ENCODE assay signal across 21 mouse cellular contexts in the genomic region with DNA sequence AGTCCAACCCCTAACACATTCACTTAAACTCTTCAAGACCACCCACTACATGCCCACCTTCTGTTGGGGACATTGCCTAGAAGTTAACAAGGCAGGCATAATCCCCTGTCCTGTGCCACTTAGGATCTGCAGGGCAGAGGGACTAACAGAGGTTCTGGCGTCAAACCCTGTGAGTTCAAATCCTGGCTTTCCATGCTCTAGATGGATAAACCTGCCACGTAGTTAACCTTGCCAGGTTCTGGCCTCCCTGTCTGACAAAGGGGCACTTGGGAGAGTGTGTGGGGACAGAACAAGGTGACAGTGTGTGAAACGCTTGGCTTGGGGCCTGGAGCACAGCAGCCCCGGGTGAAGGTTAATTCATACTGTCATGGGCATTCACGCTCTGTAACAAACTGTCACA. TPM values are rescaled to one million over a fixed set of nuclear protein-coding genes. Genes with fewer than 3 reads are reported as not detected.
DNase-seq lines count a peak whose midpoint lies in the region; ATAC-seq lines count a peak whose summit lies in the region.
"Had no signal": no experiment of that assay in that cellular context is flagged by ENCODE, and none has a peak within 500 bp of the region (broad histone marks: within the 10 kb centered on the region; RNA-seq: fewer than 3 reads in every experiment).

No protein-coding gene starts in this region.

- peak; percentile 35 for DNase-seq in cerebellum, adult 11-12 months
- DNase-seq in cerebellum, adult 9-10 months: no peak
- DNase-seq in heart, adult 9 months (ENCODE audit: low spot score in 2 of 2): peak; percentile 8 to 9
- no peak for DNase-seq in hindbrain, embryonic 10.5 days (ENCODE audit: low spot score)
- DNase-seq in heart, postnatal 4 days: peak; percentile 18
- DNase-seq in kidney, adult 18-20 months: no peak
- DNase-seq: embryo, embryonic 11 days; gastrocnemius, adult 2 months; gastrocnemius, postnatal 25 days; kidney, adult 8-10 months had no signal

- H3K4me3 ChIP-seq in heart, embryonic 11.5 days (ENCODE audit: low read depth, low read length): no peak overlapping the region
- no peak overlapping the region for H3K4me3 ChIP-seq in hindbrain, embryonic 16.5 days (ENCODE audit: low read length)
- no peak overlapping the region for H3K4me3 ChIP-seq in hindbrain, embryonic 10.5 days
- H3K4me3 ChIP-seq: embryonic facial prominence, embryonic 15.5 days; erythroblast, embryonic 14.5 days; forebrain, embryonic 10.5 days; gastrocnemius, adult 2 months; heart, embryonic 15.5 days; hindbrain, embryonic 12.5 days had no signal

- WGBS in heart, embryonic 11.5 days (ENCODE audit: insufficient replicate concordance): 80% methylated on average over 5 of the region's 5 CpGs
- WGBS in hindbrain, embryonic 16.5 days: 58% methylated on average over 5 of the region's 5 CpGs
- WGBS in hindbrain, embryonic 10.5 days: 79% methylated on average over 5 of the region's 5 CpGs

- ATAC-seq in heart, embryonic 11.5 days (replicated peaks; ENCODE audit: insufficient number of reproducible peaks, low FRiP score, low TSS enrichment): no peak
- peak; percentile 41 for ATAC-seq in hindbrain, embryonic 16.5 days
- ATAC-seq: intestine, embryonic 16.5 days had no signal

- no peaks in the 10 kb centered on the region for H3K4me1 ChIP-seq in heart, embryonic 11.5 days (ENCODE audit: control insufficient read depth, insufficient read depth, low read length)
- peaks cover 8% of the 10 kb centered on the region for H3K4me1 ChIP-seq in hindbrain, embryonic 16.5 days (ENCODE audit: control insufficient read depth, insufficient read depth, low read depth, low read length)
- peaks cover 16% of the 10 kb centered on the region; the same call in 1 of the 2 replicates for H3K4me1 ChIP-seq in hindbrain, embryonic 10.5 days (replicated peaks)

- no peak overlapping the region for H3K9ac ChIP-seq in heart, embryonic 11.5 days (ENCODE audit: low read depth, low read length)
- no peak overlapping the region for H3K9ac ChIP-seq in hindbrain, embryonic 16.5 days (ENCODE audit: low read depth, low read length)
- H3K9ac ChIP-seq: embryonic facial prominence, embryonic 15.5 days; heart, embryonic 15.5 days; hindbrain, embryonic 12.5 days had no signal

- peaks cover 2% of the 10 kb centered on the region; the same call in 1 of the 2 replicates for H3K27me3 ChIP-seq in heart, embryonic 11.5 days (ENCODE audit: control insufficient read depth, insufficient read depth, low read length)
- H3K27me3 ChIP-seq in hindbrain, embryonic 16.5 days (replicated peaks; ENCODE audit: control insufficient read depth, insufficient read depth, low read length): peaks cover 2% of the 10 kb centered on the region
- peaks cover 16% of the 10 kb centered on the region for H3K27me3 ChIP-seq in hindbrain, embryonic 10.5 days (ENCODE audit: insufficient read depth, poor library complexity, severe bottlenecking)
- H3K27me3 ChIP-seq: embryonic facial prominence, embryonic 15.5 days; heart, embryonic 15.5 days had no signal

- no peak overlapping the region for H3K27ac ChIP-seq in heart, embryonic 11.5 days (ENCODE audit: low read depth, low read length)
- H3K27ac ChIP-seq in hindbrain, embryonic 16.5 days (ENCODE audit: low read depth, low read length): no peak overlapping the region
- no peak overlapping the region for H3K27ac ChIP-seq in hindbrain, embryonic 10.5 days
- H3K27ac ChIP-seq: embryonic facial prominence, embryonic 15.5 days; forebrain, embryonic 10.5 days; gastrocnemius, adult 2 months; heart, embryonic 15.5 days; hindbrain, embryonic 12.5 days had no signal

- H3K36me3 ChIP-seq in heart, embryonic 11.5 days (ENCODE audit: control insufficient read depth, insufficient read depth, low read length): no peaks in the 10 kb centered on the region
- H3K36me3 ChIP-seq in hindbrain, embryonic 16.5 days (ENCODE audit: control insufficient read depth, insufficient read depth, low read length): no peaks in the 10 kb centered on the region
- no peaks in the 10 kb centered on the region for H3K36me3 ChIP-seq in hindbrain, embryonic 10.5 days
- H3K36me3 ChIP-seq: embryonic facial prominence, embryonic 15.5 days; forebrain, embryonic 10.5 days; heart, embryonic 15.5 days; hindbrain, embryonic 12.5 days had no signal

- no peaks in the 10 kb centered on the region for H3K9me3 ChIP-seq in heart, embryonic 11.5 days (replicated peaks; ENCODE audit: control insufficient read depth, low read length)
- no peaks in the 10 kb centered on the region for H3K9me3 ChIP-seq in hindbrain, embryonic 16.5 days (ENCODE audit: control insufficient read depth, low read length)
- no peaks in the 10 kb centered on the region for H3K9me3 ChIP-seq in hindbrain, embryonic 10.5 days
- H3K9me3 ChIP-seq: embryonic facial prominence, embryonic 15.5 days; forebrain, embryonic 10.5 days; heart, embryonic 15.5 days; hindbrain, embryonic 12.5 days had no signal

- no peak overlapping the region for H3K4me2 ChIP-seq in heart, embryonic 11.5 days
- H3K4me2 ChIP-seq in hindbrain, embryonic 16.5 days (ENCODE audit: low read length): no peak overlapping the region
- H3K4me2 ChIP-seq: embryonic facial prominence, embryonic 15.5 days; heart, embryonic 15.5 days; hindbrain, embryonic 12.5 days had no signal

RNA-seq across cellular contexts. Expression of gene Spock1, which starts 36.3 kb away (rescaled TPM):
- polyA plus RNA-seq in heart, embryonic 11.5 days (2014; fragmentation: Nextera tagmentation; extraction: Ambion mirVana): 0.69 and 1.2 TPM in 2 replicates
- polyA plus RNA-seq in hindbrain, embryonic 16.5 days (2015; fragmentation: Nextera tagmentation; extraction: Ambion mirVana): 83.3 and 96.1 TPM in 2 replicates
- polyA plus RNA-seq in hindbrain, embryonic 10.5 days (2016; fragmentation: Nextera tagmentation; extraction: Ambion mirVana): 5.4 and 10.3 TPM in 2 replicates
- total RNA-seq in heart, postnatal 4 days (2021): 1 to 10 TPM; 1.5 to 1.8 TPM
- total RNA-seq: common myeloid progenitor, adult 5-6 weeks; granulocyte monocyte progenitor cell, adult 5-6 weeks; MEL had no signal

Comparison
In these comparisons a context has a peak if more than half of its experiments do, and no peak if none do; other contexts are left out.
1. DNase-seq: peak in cerebellum, adult 11-12 months (single experiment), heart, adult 9 months (2 of 2) and heart, postnatal 4 days (single experiment); none in cerebellum, adult 9-10 months (single experiment), hindbrain, embryonic 10.5 days (single experiment) and kidney, adult 18-20 months (single experiment).